Mouse (Mus musculus): ENCODE data around the gene Mark3.

Mark3 gene

DNA sequence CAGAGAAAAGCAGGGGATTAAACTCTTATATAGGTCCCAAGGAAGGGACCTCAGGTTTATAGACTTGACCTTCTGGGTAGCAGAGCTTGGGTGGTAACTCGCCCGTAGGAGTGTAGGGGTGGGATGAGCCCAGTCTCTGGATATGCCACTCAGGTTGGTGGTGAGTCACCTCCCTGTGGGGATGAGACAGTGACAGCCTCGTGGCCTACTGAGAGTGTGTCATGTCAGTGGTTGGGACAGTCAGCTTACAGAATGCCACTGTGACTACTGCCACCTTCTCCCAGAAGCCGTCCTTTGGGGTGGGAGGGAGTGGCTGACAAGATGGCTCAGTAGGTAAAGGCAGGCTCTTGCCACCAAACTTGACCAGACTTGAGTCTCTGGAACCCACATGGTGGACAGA lies 112.1 kb downstream of the Mark3 start:
- Histone ChIP-seq H3K27me3 (ENCODE audit: insufficient read depth, low read length) (peaks cover 8% of the 10 kb centered on the region), H3K4me1 (replicated peaks; ENCODE audit: low read depth, low read length) (peaks cover 61% of the 10 kb centered on the region), H3K36me3 (ENCODE audit: insufficient read depth, low read length) (peaks cover 31% of the 10 kb centered on the region), H3K4me3 (replicated peaks; ENCODE audit: low read length) (no peak overlapping the region), H3K9me3 (ENCODE audit: low read length) (no peaks in the 10 kb centered on the region)
- TF ChIP-seq CTCF (conservative IDR thresholded peaks at IDR 0.05; ENCODE audit: low read length) (no peak), POU5F1 (IDR thresholded peaks at IDR 0.05; ENCODE audit: borderline replicate concordance, low read length) (no peak), NANOG (IDR thresholded peaks at IDR 0.05; ENCODE audit: borderline replicate concordance, low read length) (no peak)

DNA sequence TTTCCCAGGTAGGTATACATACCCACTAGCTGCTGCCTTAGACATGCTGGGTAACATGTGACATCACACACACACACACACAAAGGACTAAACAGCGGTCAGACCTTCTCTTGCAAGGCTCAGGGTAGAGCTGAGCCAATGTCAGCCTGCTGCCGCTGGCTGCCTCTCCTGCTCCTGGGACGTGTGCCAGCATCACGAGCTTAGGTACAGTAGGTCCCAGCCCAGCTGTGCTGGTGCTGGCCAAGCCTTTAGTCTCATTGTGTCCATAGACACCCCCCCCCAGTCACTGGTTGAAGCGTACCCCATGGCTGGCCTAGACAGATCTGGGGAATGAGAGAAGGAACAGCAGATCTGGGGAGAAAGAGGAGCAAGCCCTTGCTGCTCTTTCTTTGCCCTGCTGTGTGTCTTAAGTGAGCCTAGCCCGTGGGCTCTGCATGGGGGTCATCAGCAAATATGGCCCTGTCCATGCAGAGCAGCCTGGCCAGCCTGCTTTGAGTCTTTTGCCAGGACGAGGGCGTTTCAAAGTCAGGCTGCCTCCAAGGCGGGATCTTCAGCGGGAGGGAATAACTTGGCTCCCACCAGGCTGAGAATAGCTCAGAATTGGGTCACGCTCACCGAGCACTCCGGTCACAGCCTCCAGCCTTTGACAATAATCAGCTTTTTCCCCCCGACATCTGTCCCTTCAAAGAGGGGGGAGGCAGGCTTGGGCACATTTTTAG lies 113.2 kb downstream of the Mark3 start:
- Histone ChIP-seq H3K36me3 (ENCODE audit: insufficient read depth, low read length) (peaks cover 20% of the 10 kb centered on the region), H3K4me3 (replicated peaks; ENCODE audit: low read length) (no peak overlapping the region), H3K27me3 (ENCODE audit: insufficient read depth, low read length) (peaks cover 8% of the 10 kb centered on the region), H3K4me1 (replicated peaks; ENCODE audit: low read depth, low read length) (peaks cover 60% of the 10 kb centered on the region), H3K9me3 (ENCODE audit: low read length) (no peaks in the 10 kb centered on the region)
- no peak for TF ChIP-seq POU5F1 (IDR thresholded peaks at IDR 0.05; ENCODE audit: borderline replicate concordance, low read length)
- TF ChIP-seq CTCF (conservative IDR thresholded peaks at IDR 0.05; ENCODE audit: low read length): no peak
- TF ChIP-seq NANOG (IDR thresholded peaks at IDR 0.05; ENCODE audit: borderline replicate concordance, low read length): no peak

DNA sequence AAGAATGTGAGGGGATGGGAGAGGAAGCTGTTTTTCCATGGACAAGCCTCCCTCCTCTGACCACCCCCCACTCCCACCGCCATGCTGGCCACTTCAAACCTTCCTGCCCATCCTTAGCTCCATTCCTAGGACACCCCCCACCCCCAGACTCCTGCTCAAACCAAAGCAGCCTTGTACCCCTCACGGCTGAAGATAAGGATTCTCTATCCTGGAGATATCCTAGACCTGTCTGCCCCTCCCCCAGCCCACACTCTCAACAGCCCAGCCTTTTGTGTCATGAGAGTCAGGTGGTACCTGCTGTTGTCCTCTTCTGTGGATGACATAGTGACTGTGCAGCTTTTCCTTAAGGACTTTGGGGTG lies 113.7 kb downstream of the Mark3 start:
- Histone ChIP-seq H3K4me1 (replicated peaks; ENCODE audit: low read depth, low read length) (peaks cover 60% of the 10 kb centered on the region), H3K4me3 (replicated peaks; ENCODE audit: low read length) (no peak overlapping the region), H3K9me3 (ENCODE audit: low read length) (no peaks in the 10 kb centered on the region), H3K27me3 (ENCODE audit: insufficient read depth, low read length) (peaks cover 8% of the 10 kb centered on the region), H3K36me3 (ENCODE audit: insufficient read depth, low read length) (peaks cover 14% of the 10 kb centered on the region)
- TF ChIP-seq NANOG (IDR thresholded peaks at IDR 0.05; ENCODE audit: borderline replicate concordance, low read length): no peak
- TF ChIP-seq CTCF (conservative IDR thresholded peaks at IDR 0.05; ENCODE audit: low read length): no peak
- TF ChIP-seq POU5F1 (IDR thresholded peaks at IDR 0.05; ENCODE audit: borderline replicate concordance, low read length): no peak

DNA sequence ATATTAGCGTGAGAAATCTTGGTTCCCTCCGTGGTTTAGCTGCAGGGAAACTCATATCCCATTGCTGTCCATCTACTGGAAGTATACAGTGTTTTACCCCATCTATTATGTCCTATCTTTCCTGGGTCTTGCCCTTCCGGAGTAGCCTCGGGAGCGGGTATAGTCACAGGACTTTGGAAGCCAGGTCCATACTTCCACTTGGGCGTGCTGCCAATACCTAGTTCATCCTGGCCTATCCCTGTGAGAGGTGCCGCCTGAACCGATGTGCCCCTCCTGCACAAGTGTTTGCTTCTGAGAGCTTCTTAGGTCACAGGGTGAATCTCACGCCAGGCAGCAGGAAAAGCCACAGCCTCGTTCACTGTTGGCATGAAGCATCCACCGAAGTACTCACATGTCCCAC lies 115.1 kb downstream of the Mark3 start:
- peaks cover 1% of the 10 kb centered on the region for H3K36me3 ChIP-seq (ENCODE audit: insufficient read depth, low read length)
- no peak for TF ChIP-seq CTCF (conservative IDR thresholded peaks at IDR 0.05; ENCODE audit: low read length)
- TF ChIP-seq NANOG (IDR thresholded peaks at IDR 0.05; ENCODE audit: borderline replicate concordance, low read length): no peak
- TF ChIP-seq POU5F1 (IDR thresholded peaks at IDR 0.05; ENCODE audit: borderline replicate concordance, low read length): no peak
- H3K4me3 ChIP-seq (replicated peaks; ENCODE audit: low read length): no peak overlapping the region
- peaks cover 62% of the 10 kb centered on the region for H3K4me1 ChIP-seq (replicated peaks; ENCODE audit: low read depth, low read length)
- peaks cover 8% of the 10 kb centered on the region for H3K27me3 ChIP-seq (ENCODE audit: insufficient read depth, low read length)
- no peaks in the 10 kb centered on the region for H3K9me3 ChIP-seq (ENCODE audit: low read length)

DNA sequence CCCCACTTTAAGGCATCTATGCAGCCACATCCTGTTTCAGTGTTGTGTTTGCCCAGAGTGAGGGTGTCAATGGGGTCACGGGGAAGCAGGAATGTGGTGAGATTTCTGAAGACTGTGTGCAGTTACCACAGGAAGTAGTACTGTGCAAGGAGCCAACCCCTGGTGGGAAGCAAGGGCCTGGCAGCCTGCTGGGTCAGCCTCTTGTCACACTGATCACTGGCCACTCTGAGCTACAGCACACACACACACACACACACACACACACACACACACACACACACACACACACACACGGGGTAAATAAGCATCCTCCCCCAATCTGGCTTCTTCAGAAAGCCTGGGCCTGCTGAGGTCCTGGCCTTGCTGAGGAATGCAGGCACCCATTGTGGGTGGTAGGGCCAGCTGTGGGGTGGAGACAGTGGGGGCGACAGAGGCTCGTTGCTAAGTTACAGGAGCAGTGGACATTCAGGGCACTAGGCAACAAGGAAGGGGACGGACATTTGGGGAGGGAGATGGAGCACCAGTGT lies 117.1 kb downstream of the Mark3 start:
- no peak for TF ChIP-seq POU5F1 (IDR thresholded peaks at IDR 0.05; ENCODE audit: borderline replicate concordance, low read length)
- no peak for TF ChIP-seq NANOG (IDR thresholded peaks at IDR 0.05; ENCODE audit: borderline replicate concordance, low read length)
- no peak for TF ChIP-seq CTCF (conservative IDR thresholded peaks at IDR 0.05; ENCODE audit: low read length)
- Histone ChIP-seq H3K27me3 (ENCODE audit: insufficient read depth, low read length) (peaks cover 8% of the 10 kb centered on the region), H3K36me3 (ENCODE audit: insufficient read depth, low read length) (no peaks in the 10 kb centered on the region), H3K4me1 (replicated peaks; ENCODE audit: low read depth, low read length) (peaks cover 67% of the 10 kb centered on the region), H3K9me3 (ENCODE audit: low read length) (no peaks in the 10 kb centered on the region), H3K4me3 (replicated peaks; ENCODE audit: low read length) (no peak overlapping the region)

DNA sequence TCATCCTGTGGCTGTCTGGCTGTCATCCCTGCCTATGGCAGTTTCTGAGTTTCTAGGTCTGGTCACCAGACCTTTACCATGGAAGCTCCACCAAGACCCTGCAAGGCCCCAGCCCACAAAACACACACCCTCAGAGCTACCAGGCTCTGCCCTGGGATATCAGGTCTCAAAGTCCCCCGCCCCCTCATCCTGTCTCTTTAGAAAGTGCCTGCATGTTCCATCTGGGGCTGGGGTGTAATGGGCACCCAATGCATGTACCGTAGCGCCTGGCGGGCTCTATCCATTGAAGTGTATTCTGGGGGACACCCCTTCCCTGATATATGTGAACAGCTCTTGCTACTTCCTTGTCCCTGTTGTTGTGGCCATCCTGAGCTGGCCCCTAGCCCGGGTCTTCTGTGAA lies 118.6 kb downstream of the Mark3 start:
- Histone ChIP-seq H3K36me3 (ENCODE audit: insufficient read depth, low read length) (no peaks in the 10 kb centered on the region), H3K9me3 (ENCODE audit: low read length) (no peaks in the 10 kb centered on the region), H3K4me1 (replicated peaks; ENCODE audit: low read depth, low read length) (peaks cover 62% of the 10 kb centered on the region), H3K27me3 (ENCODE audit: insufficient read depth, low read length) (peaks cover 13% of the 10 kb centered on the region), H3K4me3 (replicated peaks; ENCODE audit: low read length) (peak overlapping the region; percentile 62)
- TF ChIP-seq NANOG (IDR thresholded peaks at IDR 0.05; ENCODE audit: borderline replicate concordance, low read length): no peak
- TF ChIP-seq CTCF (conservative IDR thresholded peaks at IDR 0.05; ENCODE audit: low read length): no peak
- TF ChIP-seq POU5F1 (IDR thresholded peaks at IDR 0.05; ENCODE audit: borderline replicate concordance, low read length): no peak

DNA sequence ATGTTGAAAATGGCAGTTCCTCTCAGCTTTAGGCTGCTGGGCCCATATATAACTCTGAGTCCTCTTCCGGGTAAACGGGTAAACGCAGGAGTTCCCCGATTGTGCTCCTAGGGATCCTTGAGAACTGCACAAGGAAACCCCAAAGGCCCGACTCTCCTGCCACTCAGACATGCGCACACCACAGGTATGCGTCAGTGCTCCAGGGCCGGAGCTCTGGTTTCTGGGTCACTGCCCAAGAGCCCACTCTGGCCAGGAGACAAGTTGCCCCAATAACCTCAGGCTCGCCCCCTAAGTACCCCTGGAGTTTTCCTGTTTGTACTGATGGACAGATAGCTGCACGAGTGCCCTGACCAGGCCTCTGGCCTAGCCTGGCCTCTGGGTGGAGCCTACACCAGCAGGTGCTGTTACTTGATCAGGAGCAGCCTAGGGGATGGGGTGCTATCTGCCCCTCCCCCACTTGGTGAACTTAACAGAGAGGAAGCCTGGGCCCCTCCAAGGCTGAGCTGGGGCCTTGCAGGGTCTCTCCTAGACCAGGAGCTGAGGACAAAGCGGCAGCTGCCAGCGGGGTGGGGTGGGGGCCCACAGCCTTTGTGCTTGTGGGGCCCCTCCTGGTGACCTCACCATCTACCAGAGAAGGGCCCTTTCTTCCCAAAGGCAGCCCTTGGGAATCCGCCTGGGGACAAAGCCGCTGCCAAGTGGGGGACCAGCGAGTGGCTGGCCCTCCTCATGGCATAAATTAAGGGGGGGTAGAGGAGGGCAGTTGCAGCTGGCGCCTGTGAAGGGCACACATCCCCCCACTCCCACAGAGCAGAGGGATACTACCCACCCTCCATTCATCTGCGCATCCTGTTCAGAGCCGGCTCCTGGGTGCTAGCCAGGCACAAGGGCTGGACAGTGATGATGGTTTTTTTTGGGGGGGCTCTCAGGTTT lies 119.3 kb downstream of the Mark3 start:
- no peak for TF ChIP-seq NANOG (IDR thresholded peaks at IDR 0.05; ENCODE audit: borderline replicate concordance, low read length)
- TF ChIP-seq POU5F1 (IDR thresholded peaks at IDR 0.05; ENCODE audit: borderline replicate concordance, low read length): no peak
- no peak for TF ChIP-seq CTCF (conservative IDR thresholded peaks at IDR 0.05; ENCODE audit: low read length)
- Histone ChIP-seq H3K36me3 (ENCODE audit: insufficient read depth, low read length) (no peaks in the 10 kb centered on the region), H3K4me1 (replicated peaks; ENCODE audit: low read depth, low read length) (peaks cover 55% of the 10 kb centered on the region), H3K27me3 (ENCODE audit: insufficient read depth, low read length) (peaks cover 14% of the 10 kb centered on the region), H3K9me3 (ENCODE audit: low read length) (no peaks in the 10 kb centered on the region), H3K4me3 (replicated peaks; ENCODE audit: low read length) (peak overlapping the region; percentile 62)

DNA sequence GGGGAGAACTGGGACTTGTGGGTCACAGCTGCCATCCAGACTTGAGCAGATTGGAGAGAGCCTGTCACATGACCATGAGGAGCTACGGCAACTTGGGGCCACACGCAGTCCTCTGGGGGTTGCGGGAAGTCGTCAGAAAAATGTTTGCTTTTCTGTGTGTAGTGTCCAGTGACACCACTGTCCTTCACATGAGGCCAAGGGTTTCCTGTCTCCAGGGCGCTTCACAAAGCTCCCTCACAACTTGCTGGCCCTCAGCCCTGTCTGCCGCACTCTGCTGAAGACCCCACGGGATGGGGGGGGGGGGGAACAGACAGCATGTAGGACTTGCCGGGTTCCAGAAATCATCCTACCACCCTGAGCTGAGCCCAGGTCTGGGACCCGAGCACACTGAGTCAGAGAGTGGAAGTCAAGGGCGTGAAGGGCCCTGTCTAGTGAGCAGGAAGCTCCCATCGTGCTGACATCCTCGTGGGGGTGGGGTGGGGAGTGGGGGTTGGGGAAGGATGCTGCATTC lies 120.0 kb downstream of the Mark3 start:
- peaks cover 14% of the 10 kb centered on the region for H3K27me3 ChIP-seq (ENCODE audit: insufficient read depth, low read length)
- H3K4me1 ChIP-seq (replicated peaks; ENCODE audit: low read depth, low read length): peaks cover 55% of the 10 kb centered on the region
- no peaks in the 10 kb centered on the region for H3K36me3 ChIP-seq (ENCODE audit: insufficient read depth, low read length)
- no peak for TF ChIP-seq NANOG (IDR thresholded peaks at IDR 0.05; ENCODE audit: borderline replicate concordance, low read length)
- no peak for TF ChIP-seq POU5F1 (IDR thresholded peaks at IDR 0.05; ENCODE audit: borderline replicate concordance, low read length)
- TF ChIP-seq CTCF (conservative IDR thresholded peaks at IDR 0.05; ENCODE audit: low read length): no peak
- no peaks in the 10 kb centered on the region for H3K9me3 ChIP-seq (ENCODE audit: low read length)
- H3K4me3 ChIP-seq (replicated peaks; ENCODE audit: low read length): peak overlapping the region; percentile 62

All from E14TG2a.4 (cell line).